Mouse (Mus musculus): ENCODE data around the gene Olfr834. TPM values are rescaled to one million over a fixed set of nuclear protein-coding genes. Genes with fewer than 3 reads are reported as not detected.

The Olfr834 gene
- polyA plus RNA-seq (2015; fragmentation: Nextera tagmentation; extraction: Ambion mirVana): not detected in 2 replicates

GRCm38 (mm10) chr9:18987690-18988089 is at the start of gene Olfr834:
Gene Olfr834 (plus strand): TSS chr9:18987990.
- 71% methylated on average over 3 of the region's 3 CpGs for WGBS (ENCODE audit: insufficient replicate concordance)
- no peak within 1 kb of the TSS for H3K9ac ChIP-seq

GRCm38 (mm10) chr9:18962021-18962420 is 25.8 kb upstream of the Olfr834 start:
- Histone ChIP-seq H3K36me3 (no peaks in the 10 kb centered on the region), H3K27me3 (no peaks in the 10 kb centered on the region), H3K4me3 (replicated peaks) (no peak overlapping the region), H3K4me2 (no peak overlapping the region), H3K27ac (no peak overlapping the region), H3K9ac (no peak overlapping the region), H3K4me1 (replicated peaks) (no peaks in the 10 kb centered on the region), H3K9me3 (replicated peaks) (0 out of 2 replicates have a peak, but pooled peaks cover 1% of the 10 kb centered on the region)
- ATAC-seq (ENCODE audit: low read depth) (no peak), DNase-seq (no peak)

More at GRCm38 (mm10) chr9:18987690-18988089, at the start of gene Olfr834:
- Histone ChIP-seq H3K36me3 (no peaks in the 10 kb centered on the region), H3K4me1 (replicated peaks) (no peaks in the 10 kb centered on the region), H3K4me3 (replicated peaks) (no peak within 1 kb of the TSS), H3K27ac (no peak within 1 kb of the TSS), H3K9me3 (replicated peaks) (no peaks in the 10 kb centered on the region), H3K27me3 (no peaks in the 10 kb centered on the region), H3K4me2 (no peak within 1 kb of the TSS)
- ATAC-seq (ENCODE audit: low read depth): no peak
- DNase-seq: no peak

- H3K4me2 ChIP-seq: no peak within 1 kb of the TSS
- H3K36me3 ChIP-seq: no peaks in the 10 kb centered on the region
- DNase-seq: no peak
- no peak within 1 kb of the TSS for H3K9ac ChIP-seq
- H3K27me3 ChIP-seq: no peaks in the 10 kb centered on the region
- WGBS (ENCODE audit: insufficient replicate concordance): 30% methylated on average over 1 of the region's 1 CpGs
- H3K9me3 ChIP-seq (replicated peaks): no peaks in the 10 kb centered on the region
- no peaks in the 10 kb centered on the region for H3K4me1 ChIP-seq (replicated peaks)
- ATAC-seq (ENCODE audit: low read depth): no peak
- H3K4me3 ChIP-seq (replicated peaks): no peak within 1 kb of the TSS
- no peak within 1 kb of the TSS for H3K27ac ChIP-seq
Observed at GRCm38 (mm10) chr9:19032435-19032834, 44.6 kb downstream of the Olfr834 start, which contains the start of gene Olfr835. Gene Olfr835 (plus strand): TSS chr9:19032735.

Other genes with a start within 250 kb of the Olfr834 start
- gene Olfr24, start 224.0 kb upstream of the Olfr834 start, polyA plus RNA-seq (2015; fragmentation: Nextera tagmentation; extraction: Ambion mirVana): not detected in 2 replicates
- gene Olfr828, start 168.5 kb upstream of the Olfr834 start, polyA plus RNA-seq (2015; fragmentation: Nextera tagmentation; extraction: Ambion mirVana): not detected in 2 replicates
- gene Olfr829, start 133.1 kb upstream of the Olfr834 start, polyA plus RNA-seq (2015; fragmentation: Nextera tagmentation; extraction: Ambion mirVana): not detected in 2 replicates
- not detected in 2 replicates for gene Olfr830, start 113.3 kb upstream of the Olfr834 start, polyA plus RNA-seq (2015; fragmentation: Nextera tagmentation; extraction: Ambion mirVana)
- gene Olfr832, start 50.9 kb upstream of the Olfr834 start, polyA plus RNA-seq (2015; fragmentation: Nextera tagmentation; extraction: Ambion mirVana): not detected in 2 replicates
- gene Olfr835, start 44.7 kb downstream of the Olfr834 start, polyA plus RNA-seq (2015; fragmentation: Nextera tagmentation; extraction: Ambion mirVana): not detected in 2 replicates
- gene Olfr836, start 132.4 kb downstream of the Olfr834 start, polyA plus RNA-seq (2015; fragmentation: Nextera tagmentation; extraction: Ambion mirVana): not detected in 2 replicates
- not detected in 2 replicates for gene Olfr837, start 148.3 kb downstream of the Olfr834 start, polyA plus RNA-seq (2015; fragmentation: Nextera tagmentation; extraction: Ambion mirVana)
- gene Olfr839-ps1, start 189.3 kb downstream of the Olfr834 start, polyA plus RNA-seq (2015; fragmentation: Nextera tagmentation; extraction: Ambion mirVana): not detected in 2 replicates

Data from liver, embryonic 13.5 days (tissue).